Mouse (Mus musculus) neural tube, embryonic 13.5 days (tissue): ENCODE measurements around the gene Apba1. TPM values are rescaled to one million over a fixed set of nuclear protein-coding genes. Genes with fewer than 3 reads are reported as not detected.

Experiments
- ATAC-seq: fragments of 200-750 bp; cut with Nextera tagmentation; 2 replicates; pipeline ENCODE4 v1.8.0; 2017; ENCODE audit warnings: low read depth, mild to moderate bottlenecking, moderate TSS enrichment, moderate library complexity
- H3K27ac ChIP-seq: fragments of 300-500 bp; sonication (generic); replicated peaks from 2 replicates; pipeline ENCODE4 v1.5.1; 2015; ENCODE audit warnings: moderate library complexity, mild to moderate bottlenecking, inconsistent platforms
- H3K27me3 ChIP-seq: fragments of 300-500 bp; sonication (generic); 2 replicates; pipeline ENCODE4 v1.6.1; 2015; ENCODE audit warnings: mild to moderate bottlenecking, inconsistent platforms
- H3K36me3 ChIP-seq: fragments of 300-500 bp; sonication (generic); 2 replicates; pipeline ENCODE4 v1.6.1; 2015; ENCODE audit warnings: mild to moderate bottlenecking, inconsistent platforms
- H3K4me1 ChIP-seq: fragments of 300-500 bp; sonication (generic); replicated peaks from 2 replicates; pipeline ENCODE4 v1.6.1; 2015; ENCODE audit warnings: inconsistent platforms
- H3K4me2 ChIP-seq: fragments of 300-500 bp; sonication (generic); 2 replicates; pipeline ENCODE4 v1.6.1; 2015; ENCODE audit warnings: inconsistent platforms, mild to moderate bottlenecking, moderate library complexity
- H3K4me3 ChIP-seq: fragments of 300-500 bp; sonication (generic); 2 replicates; pipeline ENCODE4 v1.5.1; 2015; ENCODE audit warnings: mild to moderate bottlenecking, inconsistent platforms
- H3K9ac ChIP-seq: fragments of 300-500 bp; sonication (generic); 2 replicates; pipeline ENCODE4 v1.6.1; 2015; ENCODE audit warnings: moderate library complexity, mild to moderate bottlenecking, inconsistent platforms
- H3K9me3 ChIP-seq: fragments of 300-500 bp; sonication (generic); 2 replicates; pipeline ENCODE4 v1.6.1; 2016; ENCODE audit warnings: inconsistent platforms
- WGBS: fragments of 180-500 bp; shearing (Covaris S2); methylation state at CpG from one replicate; pipeline ENCODE4 v1.1.7; 2015; 5-methylcytosine and 5-hydroxymethylcytosine counted together
- polyA plus RNA-seq: library from polyadenylated mRNA; unstranded; fragments of >200 nt; fragmentation: Nextera tagmentation; extraction: Ambion mirVana; gene quantifications from 2 replicates; pipeline ENCODE4 v1.2.1, GENCODE M21; 2015

The Apba1 gene
- polyA plus RNA-seq, 1 experiment from 2014 or later, result 8.7 TPM

- no peaks in the 10 kb centered on the region for H3K36me3 ChIP-seq
- H3K27me3 ChIP-seq, result no peaks in the 10 kb centered on the region
- WGBS, result 78% methylated on average over 2 of the region's 2 CpGs
- no peaks in the 10 kb centered on the region for H3K4me1 ChIP-seq
- no peak overlapping the region for H3K9ac ChIP-seq
- no peak overlapping the region for H3K4me2 ChIP-seq
- H3K27ac ChIP-seq, result no peak overlapping the region
- H3K4me3 ChIP-seq, result no peak overlapping the region
- no peaks in the 10 kb centered on the region; the same call in 1 of the 2 replicates for H3K9me3 ChIP-seq
- no peak for ATAC-seq
Measured at GRCm38 (mm10) chr19:23967156-23967555, 208.5 kb downstream of the Apba1 start.

- no peak overlapping the region for H3K4me3 ChIP-seq
- no peaks in the 10 kb centered on the region for H3K9me3 ChIP-seq
- H3K27ac ChIP-seq, result no peak overlapping the region
- no peaks in the 10 kb centered on the region for H3K36me3 ChIP-seq
- H3K4me1 ChIP-seq, result peaks cover 4% of the 10 kb centered on the region
- no peak overlapping the region for H3K4me2 ChIP-seq
- no peak for ATAC-seq
- H3K9ac ChIP-seq, result no peak overlapping the region
- no peaks in the 10 kb centered on the region for H3K27me3 ChIP-seq
- 68% methylated on average over 5 of the region's 5 CpGs for WGBS
Measured at GRCm38 (mm10) chr19:23968125-23968861, 209.6 kb downstream of the Apba1 start.

DNA sequence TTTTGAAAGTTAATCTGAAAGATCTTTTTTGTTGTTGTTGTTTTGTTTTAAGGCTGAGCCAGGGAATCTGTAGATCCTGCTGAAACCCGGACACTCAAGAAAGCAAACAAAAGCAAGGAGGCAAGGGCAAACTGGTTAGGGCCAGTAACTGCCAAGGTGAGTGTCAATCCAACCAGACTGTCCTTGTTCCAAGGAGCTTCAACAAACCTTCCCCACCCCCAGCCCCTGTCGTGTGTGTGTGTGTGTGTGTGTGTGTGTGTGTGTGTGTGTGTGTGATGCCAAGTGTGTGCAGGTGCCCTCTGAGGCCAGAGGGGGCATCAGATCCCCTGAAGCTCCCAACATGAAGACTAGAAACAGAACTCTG, 210.2 kb downstream of the Apba1 start:
- H3K27me3 ChIP-seq, result no peaks in the 10 kb centered on the region
- ATAC-seq, result no peak
- no peaks in the 10 kb centered on the region for H3K9me3 ChIP-seq
- WGBS, result 83% methylated on average over 2 of the region's 2 CpGs
- H3K4me2 ChIP-seq, result no peak overlapping the region
- peaks cover 7% of the 10 kb centered on the region for H3K4me1 ChIP-seq
- H3K4me3 ChIP-seq, result no peak overlapping the region
- H3K27ac ChIP-seq, result no peak overlapping the region
- H3K9ac ChIP-seq, result no peak overlapping the region
- H3K36me3 ChIP-seq, result no peaks in the 10 kb centered on the region

DNA sequence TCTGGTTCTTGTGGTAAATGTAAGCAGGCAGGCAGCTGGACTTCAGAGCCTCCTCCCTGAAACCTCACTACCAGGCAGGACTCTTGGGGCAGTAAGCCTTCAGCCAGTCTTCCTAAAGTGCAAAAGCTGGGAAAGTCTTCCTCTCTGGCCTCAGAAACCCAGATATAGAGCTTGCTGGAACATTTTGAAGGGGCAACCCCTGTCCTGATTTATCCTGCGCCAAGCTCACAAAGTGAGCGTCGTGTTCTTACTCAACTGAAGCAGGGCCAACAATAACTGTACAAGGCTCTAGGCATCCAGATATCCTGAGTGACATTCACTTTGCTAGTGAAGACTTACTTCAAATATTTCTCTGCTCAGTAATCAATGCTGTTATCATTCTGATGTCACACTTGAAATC, 211.7 kb downstream of the Apba1 start:
- ATAC-seq, result no peak
- H3K27me3 ChIP-seq, result no peaks in the 10 kb centered on the region
- H3K4me3 ChIP-seq, result no peak overlapping the region
- 94% methylated on average over 3 of the region's 3 CpGs for WGBS
- no peak overlapping the region for H3K4me2 ChIP-seq
- peaks cover 6% of the 10 kb centered on the region; the same call in 1 of the 2 replicates for H3K36me3 ChIP-seq
- H3K9me3 ChIP-seq, result peaks cover 8% of the 10 kb centered on the region; the same call in 1 of the 2 replicates
- peaks cover 7% of the 10 kb centered on the region for H3K4me1 ChIP-seq
- no peak overlapping the region for H3K9ac ChIP-seq
- H3K27ac ChIP-seq, result no peak overlapping the region

GRCm38 (mm10) chr19:23971391-23971790, 212.7 kb downstream of the Apba1 start:
- no peak for ATAC-seq
- Histone ChIP-seq H3K4me1 (peaks cover 7% of the 10 kb centered on the region), H3K27me3 (no peaks in the 10 kb centered on the region), H3K4me2 (no peak overlapping the region), H3K27ac (no peak overlapping the region), H3K9me3 (peaks cover 8% of the 10 kb centered on the region; the same call in 1 of the 2 replicates), H3K36me3 (peaks cover 9% of the 10 kb centered on the region; the same call in 1 of the 2 replicates), H3K4me3 (no peak overlapping the region), H3K9ac (no peak overlapping the region)
- 95% methylated on average over 7 of the region's 7 CpGs for WGBS

DNA sequence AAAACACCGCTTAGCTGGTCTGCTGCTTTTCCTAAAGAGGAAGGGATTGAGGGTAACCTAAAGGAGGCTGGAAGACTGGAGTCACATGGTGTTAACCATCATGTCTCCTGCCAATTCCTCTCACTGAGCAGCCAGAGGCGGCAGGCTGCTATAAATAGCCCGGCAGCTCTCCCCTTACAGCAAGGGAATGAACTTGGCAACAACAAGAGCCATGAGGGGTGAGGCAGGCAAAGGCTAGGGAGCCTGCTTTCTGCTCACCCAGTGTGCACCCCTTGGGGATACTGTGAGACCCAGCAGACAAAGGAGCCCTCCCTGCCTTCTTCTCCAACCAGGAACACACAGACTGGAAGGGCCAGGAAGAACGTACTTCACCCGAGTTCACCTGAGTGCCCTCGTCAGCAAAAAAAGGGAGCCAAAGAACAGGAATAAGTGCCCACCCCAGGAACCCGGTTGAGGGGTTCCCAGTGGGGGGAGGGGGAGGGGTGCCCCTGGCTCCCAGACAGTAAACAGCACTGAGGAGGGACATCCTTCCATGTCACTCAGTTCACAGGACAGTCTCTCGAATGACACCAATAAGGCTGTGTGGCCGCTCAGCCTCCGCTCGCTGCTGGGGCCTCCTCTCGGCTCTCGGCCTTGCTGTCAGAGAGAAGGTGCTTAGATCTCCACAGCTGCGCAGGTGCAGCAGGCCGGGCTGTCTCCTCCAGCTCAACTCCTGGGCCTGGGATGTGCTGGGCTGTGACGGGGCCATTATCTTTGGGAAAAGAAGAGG, 214.4 kb downstream of the Apba1 start:
- H3K27me3 ChIP-seq, result no peaks in the 10 kb centered on the region
- no peak overlapping the region; the same call in 1 of the 2 replicates for H3K27ac ChIP-seq
- H3K4me2 ChIP-seq, result no peak overlapping the region
- 58% methylated on average over 16 of the region's 16 CpGs for WGBS
- no peak overlapping the region for H3K9ac ChIP-seq
- peaks cover 9% of the 10 kb centered on the region; the same call in 1 of the 2 replicates for H3K36me3 ChIP-seq
- H3K4me1 ChIP-seq, result peaks cover 7% of the 10 kb centered on the region
- peaks cover 8% of the 10 kb centered on the region; the same call in 1 of the 2 replicates for H3K9me3 ChIP-seq
- H3K4me3 ChIP-seq, result no peak overlapping the region
- peak; percentile 75; the same call in 1 of the 2 replicates for ATAC-seq

- H3K27ac ChIP-seq, result no peak overlapping the region
- no peak for ATAC-seq
- peaks cover 8% of the 10 kb centered on the region; the same call in 1 of the 2 replicates for H3K9me3 ChIP-seq
- no peak overlapping the region for H3K4me3 ChIP-seq
- no peaks in the 10 kb centered on the region for H3K27me3 ChIP-seq
- WGBS, result 72% methylated on average over 6 of the region's 6 CpGs
- peaks cover 6% of the 10 kb centered on the region for H3K4me1 ChIP-seq
- no peak overlapping the region for H3K4me2 ChIP-seq
- H3K9ac ChIP-seq, result no peak overlapping the region
- H3K36me3 ChIP-seq, result peaks cover 9% of the 10 kb centered on the region; the same call in 1 of the 2 replicates
Measured at GRCm38 (mm10) chr19:23977901-23978443, 219.3 kb downstream of the Apba1 start.

DNA sequence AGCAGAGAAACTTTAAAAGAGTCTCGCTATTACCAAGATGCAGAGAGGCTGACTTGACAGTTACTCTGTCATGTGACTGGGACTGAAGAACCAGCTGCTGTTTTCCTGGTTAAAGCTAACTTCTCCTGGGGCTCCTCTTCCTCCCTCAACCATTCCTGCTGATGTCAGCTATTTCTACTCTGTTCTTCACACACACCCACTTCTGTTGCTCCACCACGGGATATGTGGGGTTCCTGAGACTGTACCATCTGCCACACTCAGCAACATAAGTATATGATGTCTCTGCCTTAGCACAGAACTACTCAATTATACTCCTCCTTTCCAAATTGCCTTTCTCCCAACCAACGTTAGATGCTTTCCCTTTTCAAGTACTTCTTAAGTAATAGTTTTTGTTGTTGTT, 221.9 kb downstream of the Apba1 start:
- Histone ChIP-seq H3K27me3 (no peaks in the 10 kb centered on the region), H3K27ac (no peak overlapping the region), H3K4me1 (0 out of 2 replicates have a peak, but pooled peaks cover 4% of the 10 kb centered on the region), H3K4me2 (no peak overlapping the region), H3K36me3 (0 out of 2 replicates have a peak, but pooled peaks cover under 1% of the 10 kb centered on the region), H3K9ac (no peak overlapping the region), H3K4me3 (no peak overlapping the region), H3K9me3 (no peaks in the 10 kb centered on the region)
- WGBS, result 69% methylated on average over 3 of the region's 3 CpGs
- no peak for ATAC-seq

GRCm38 (mm10) chr19:23984186-23984585, 225.5 kb downstream of the Apba1 start:
- Histone ChIP-seq H3K36me3 (no peaks in the 10 kb centered on the region), H3K27ac (no peak overlapping the region; the same call in 1 of the 2 replicates), H3K4me1 (0 out of 2 replicates have a peak, but pooled peaks cover 4% of the 10 kb centered on the region), H3K4me2 (no peak overlapping the region), H3K27me3 (no peaks in the 10 kb centered on the region), H3K9me3 (no peaks in the 10 kb centered on the region), H3K9ac (no peak overlapping the region), H3K4me3 (no peak overlapping the region)
- WGBS, result 56% methylated on average over 6 of the region's 6 CpGs
- ATAC-seq, result no peak

DNA sequence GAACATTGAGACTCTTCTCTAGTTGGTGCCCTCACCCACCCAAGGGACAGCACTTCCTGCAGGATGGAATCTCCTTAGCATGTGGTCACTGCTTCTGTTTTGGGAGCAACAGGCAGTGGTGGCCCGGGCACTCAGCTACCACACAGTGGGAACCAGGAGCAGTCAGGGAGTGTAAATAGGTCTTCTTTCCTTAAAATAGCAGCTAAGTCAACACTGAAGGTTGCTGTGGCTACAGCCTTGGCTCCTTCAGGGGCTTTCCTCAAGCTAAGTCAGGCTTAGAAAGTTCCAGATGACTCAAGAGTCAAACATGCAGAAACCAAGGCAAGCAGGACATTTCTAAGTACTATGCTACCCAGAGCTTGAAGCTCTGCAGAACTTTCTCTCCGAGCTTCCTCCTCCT, 228.6 kb downstream of the Apba1 start:
- no peak overlapping the region for H3K27ac ChIP-seq
- 67% methylated on average over 2 of the region's 2 CpGs for WGBS
- H3K4me2 ChIP-seq, result no peak overlapping the region
- no peak for ATAC-seq
- no peak overlapping the region for H3K9ac ChIP-seq
- H3K4me1 ChIP-seq, result 0 out of 2 replicates have a peak, but pooled peaks cover 4% of the 10 kb centered on the region
- H3K27me3 ChIP-seq, result no peaks in the 10 kb centered on the region
- no peak overlapping the region for H3K4me3 ChIP-seq
- H3K36me3 ChIP-seq, result no peaks in the 10 kb centered on the region
- H3K9me3 ChIP-seq, result no peaks in the 10 kb centered on the region

DNA sequence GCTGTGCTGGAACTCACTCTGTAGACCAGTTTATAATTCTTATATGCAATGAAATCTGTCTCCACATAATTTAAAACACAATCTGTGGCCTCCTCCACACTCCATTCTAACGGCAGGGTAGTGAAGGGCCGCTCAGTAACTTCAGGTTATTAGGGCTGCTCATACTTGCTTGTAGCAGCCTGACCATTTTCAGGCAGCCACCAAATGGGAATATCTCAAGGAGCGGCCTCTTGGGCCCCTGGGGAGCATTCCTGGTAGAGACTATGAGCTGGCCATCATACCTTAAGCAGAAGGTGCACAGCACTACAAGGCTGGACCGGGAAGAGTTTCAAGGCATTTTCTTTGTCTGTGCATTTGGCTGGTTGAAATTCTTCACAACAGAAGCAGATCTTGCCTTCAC, 229.5 kb downstream of the Apba1 start:
- no peak overlapping the region for H3K4me3 ChIP-seq
- no peak overlapping the region for H3K9ac ChIP-seq
- 0 out of 2 replicates have a peak, but pooled peaks cover 4% of the 10 kb centered on the region for H3K4me1 ChIP-seq
- no peak overlapping the region for H3K4me2 ChIP-seq
- no peaks in the 10 kb centered on the region for H3K36me3 ChIP-seq
- no peaks in the 10 kb centered on the region for H3K27me3 ChIP-seq
- no peaks in the 10 kb centered on the region for H3K9me3 ChIP-seq
- no peak for ATAC-seq
- 91% methylated on average over 4 of the region's 4 CpGs for WGBS
- H3K27ac ChIP-seq, result no peak overlapping the region
